Mouse (Mus musculus) liver, adult 2 months (tissue): ENCODE measurements around the gene H2afj. TPM values are rescaled to one million over a fixed set of nuclear protein-coding genes. Genes with fewer than 3 reads are reported as not detected.

Source experiments
- DNase-seq: peaks from one replicate; pipeline ENCODE4 v3.0.0-alpha.2; 2011; ENCODE audit warnings: low read depth, low spot score; ENCODE audit errors: extremely low read depth
- H3K27ac ChIP-seq: fragments of 200-500 bp; replicated peaks from 2 replicates; pipeline ENCODE4 v1.5.1; 2012; ENCODE audit warnings: low read depth, mild to moderate bottlenecking, control low read depth, inconsistent platforms, low read length; ENCODE audit not compliant: insufficient read depth
- H3K27me3 ChIP-seq: fragments of 200-500 bp; 2 replicates; pipeline ENCODE4 v1.6.1; 2012; ENCODE audit warnings: mild to moderate bottlenecking, moderate library complexity, low read length, inconsistent platforms; ENCODE audit not compliant: control insufficient read depth, insufficient read depth
- H3K36me3 ChIP-seq: fragments of 200-500 bp; 2 replicates; pipeline ENCODE4 v1.6.1; 2012; ENCODE audit warnings: low read length, inconsistent platforms; ENCODE audit not compliant: control insufficient read depth, insufficient read depth
- H3K4me1 ChIP-seq: fragments of 200-500 bp; 2 replicates; pipeline ENCODE4 v1.6.1; 2011; ENCODE audit warnings: low read length; ENCODE audit not compliant: control insufficient read depth, insufficient read depth
- H3K4me3 ChIP-seq: fragments of 200-500 bp; 2 replicates; pipeline ENCODE4 v1.5.1; 2011; ENCODE audit warnings: low read depth, mild to moderate bottlenecking, control low read depth, low read length, moderate library complexity; ENCODE audit not compliant: insufficient read depth
- H3K79me2 ChIP-seq: fragments of 200-500 bp; 2 replicates; pipeline ENCODE4 v1.6.1; 2012; ENCODE audit warnings: inconsistent platforms, mild to moderate bottlenecking, low read length, moderate library complexity; ENCODE audit not compliant: control insufficient read depth, insufficient read depth
- H3K9ac ChIP-seq: fragments of 200-500 bp; 2 replicates; pipeline ENCODE4 v1.6.1; 2012; ENCODE audit warnings: low read depth, mild to moderate bottlenecking, control low read depth, inconsistent platforms, low read length
- CTCF ChIP-seq: fragments of 200-500 bp; IDR thresholded peaks from 2 replicates; pipeline ENCODE4 v1.5.1; 2011; ENCODE audit warnings: low read depth, low read length, control low read depth
- POLR2A ChIP-seq: fragments of 200-500 bp; IDR thresholded peaks from 2 replicates; pipeline ENCODE4 v1.6.1; 2011; ENCODE audit warnings: low read length, control low read depth; ENCODE audit not compliant: insufficient read depth; ENCODE audit errors: extremely low read depth
- WGBS: fragments of 180-500 bp; shearing (Covaris S2); methylation state at CpG from one replicate; pipeline ENCODE4 v1.1.7; 2018; 5-methylcytosine and 5-hydroxymethylcytosine counted together
- polyA plus RNA-seq: library from polyadenylated mRNA; depleted of rRNA; stranded (reverse); fragments of >200 nt; gene quantifications from 2 replicates; pipeline ENCODE4 v1.2.3, GENCODE M21; 2012
- total RNA-seq: library from RNA; depleted of rRNA; stranded (reverse); fragments of >200 nt; gene quantifications from 2 replicates; pipeline ENCODE4 v1.2.3, GENCODE M21; 2014

Gene H2afj
- total and polyA plus RNA-seq, 2 experiments: 53.1 to 90.3 TPM

GRCm38 (mm10) chr6:136808631-136809046 is 595 bp downstream of the H2afj start:
- Histone ChIP-seq H3K4me1 (peaks cover 11% of the 10 kb centered on the region), H3K4me3 (peak overlapping the region; percentile 87), H3K9ac (peak overlapping the region; percentile 88), H3K27ac (peak overlapping the region; percentile 69), H3K79me2 (no peaks in the 10 kb centered on the region; the same call in 1 of the 2 replicates), H3K27me3 (no peaks in the 10 kb centered on the region), H3K36me3 (peaks cover 2% of the 10 kb centered on the region; the same call in 1 of the 2 replicates)
- peak; percentile 31 for DNase-seq
- WGBS: under 1% methylated on average over 28 of the region's 28 CpGs
- no peak for TF ChIP-seq CTCF
- 0 out of 2 replicates have a peak, but pooled peaks have one; percentile 12 for TF ChIP-seq POLR2A

DNA sequence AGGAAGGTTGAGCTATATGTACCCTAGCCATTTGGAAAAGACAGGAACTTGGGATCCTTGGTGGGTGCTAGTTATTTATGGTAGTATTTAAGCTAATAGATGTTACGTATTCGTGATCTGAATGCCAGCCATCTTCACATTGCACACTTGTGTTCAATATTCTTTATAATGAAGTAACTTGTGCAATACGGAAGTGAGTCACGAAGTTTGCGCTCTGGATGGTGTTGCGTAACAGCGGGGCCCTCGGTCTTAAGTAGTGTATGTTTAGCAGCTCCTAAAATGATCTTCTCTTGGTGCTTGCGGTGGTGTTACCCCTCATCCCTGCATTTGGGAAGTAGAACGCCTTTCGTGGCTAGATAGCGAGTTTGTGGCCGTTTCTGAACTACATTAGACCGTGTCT is 1.0 kb downstream of the H2afj start:
- Histone ChIP-seq H3K27me3 (no peaks in the 10 kb centered on the region), H3K27ac (peak overlapping the region; percentile 69; the same call in 1 of the 2 replicates), H3K79me2 (no peaks in the 10 kb centered on the region; the same call in 1 of the 2 replicates), H3K36me3 (peaks cover 6% of the 10 kb centered on the region; the same call in 1 of the 2 replicates), H3K4me3 (peak overlapping the region; percentile 87), H3K9ac (peak overlapping the region; percentile 88), H3K4me1 (peaks cover 11% of the 10 kb centered on the region)
- TF ChIP-seq POLR2A: no peak
- peak; percentile 72 for DNase-seq
- 11% methylated on average over 14 of the region's 14 CpGs for WGBS

DNA sequence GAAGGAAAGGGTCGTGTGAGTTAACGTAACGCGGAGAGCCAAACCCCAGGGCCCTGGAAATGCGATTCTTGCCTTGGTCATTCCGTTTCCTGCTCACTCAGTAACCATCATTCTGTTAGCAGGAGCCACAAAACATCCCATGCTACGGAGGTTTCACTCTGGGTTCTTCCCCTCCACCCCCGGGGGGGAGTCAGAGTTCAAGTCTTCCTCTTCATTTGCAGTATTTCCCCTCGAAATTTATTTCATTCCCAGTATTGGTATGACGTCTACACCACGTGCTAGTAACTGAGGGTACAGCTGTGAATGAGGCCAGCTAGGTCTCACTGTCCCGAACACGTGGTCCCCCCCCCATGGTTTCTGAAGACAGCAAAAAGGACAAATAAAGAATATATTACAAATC is 1.6 kb downstream of the H2afj start:
- Histone ChIP-seq H3K4me1 (peaks cover 11% of the 10 kb centered on the region), H3K79me2 (no peaks in the 10 kb centered on the region; the same call in 1 of the 2 replicates), H3K27ac (no peak overlapping the region), H3K27me3 (no peaks in the 10 kb centered on the region), H3K4me3 (no peak overlapping the region), H3K36me3 (peaks cover 8% of the 10 kb centered on the region; the same call in 1 of the 2 replicates), H3K9ac (no peak overlapping the region)
- no peak for TF ChIP-seq POLR2A
- TF ChIP-seq CTCF: no peak
- no peak for DNase-seq
- 67% methylated on average over 13 of the region's 13 CpGs for WGBS

DNA sequence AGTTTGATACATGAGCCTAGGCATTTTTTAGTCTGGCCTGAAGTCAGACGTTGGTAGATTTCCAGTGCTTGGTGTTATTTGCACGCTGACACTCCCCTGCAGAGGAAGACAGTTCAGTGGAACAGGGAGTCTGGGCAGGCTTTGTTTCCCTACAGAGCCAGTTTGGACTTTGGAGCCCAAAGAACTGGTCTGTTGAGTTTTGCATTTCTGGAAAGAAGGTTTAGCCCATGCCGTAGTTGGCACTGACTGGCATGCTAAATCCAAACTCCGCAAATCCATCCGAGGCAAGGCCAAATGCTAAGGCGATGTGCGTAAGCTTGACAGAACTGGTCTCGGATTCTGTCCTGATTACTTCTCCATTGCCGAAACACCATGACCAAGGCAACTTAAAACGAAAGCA is 3.2 kb downstream of the H2afj start:
- Histone ChIP-seq H3K79me2 (no peaks in the 10 kb centered on the region; the same call in 1 of the 2 replicates), H3K4me1 (peaks cover 8% of the 10 kb centered on the region), H3K36me3 (peaks cover 21% of the 10 kb centered on the region), H3K4me3 (no peak overlapping the region), H3K27me3 (no peaks in the 10 kb centered on the region), H3K27ac (no peak overlapping the region), H3K9ac (no peak overlapping the region)
- peak; percentile 71 for DNase-seq
- no peak for TF ChIP-seq CTCF
- TF ChIP-seq POLR2A: no peak
- 76% methylated on average over 10 of the region's 10 CpGs for WGBS

DNA sequence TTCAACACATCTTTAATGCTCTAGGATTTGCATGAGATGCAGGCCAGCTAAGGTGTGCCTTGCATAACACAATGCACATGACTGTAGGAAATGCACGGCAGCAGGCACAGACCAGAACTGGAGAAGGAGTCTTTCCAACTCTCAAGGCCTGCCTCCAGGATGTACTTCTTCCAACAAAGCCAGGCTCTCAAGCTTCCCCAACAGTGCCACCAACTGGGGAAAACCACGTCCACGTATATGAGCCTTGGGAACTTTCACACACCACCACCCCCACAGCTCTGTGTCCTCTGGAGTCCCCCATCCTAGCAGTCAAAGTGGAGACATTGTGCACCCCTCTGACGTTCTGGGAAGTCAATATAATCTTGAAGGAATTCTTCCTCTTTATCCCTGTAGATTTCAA is 5.1 kb downstream of the H2afj start:
- peaks cover 8% of the 10 kb centered on the region for H3K4me1 ChIP-seq
- 61% methylated on average over 4 of the region's 4 CpGs for WGBS
- H3K9ac ChIP-seq: no peak overlapping the region
- peaks cover 35% of the 10 kb centered on the region for H3K36me3 ChIP-seq
- no peak overlapping the region for H3K27ac ChIP-seq
- no peaks in the 10 kb centered on the region; the same call in 1 of the 2 replicates for H3K79me2 ChIP-seq
- H3K27me3 ChIP-seq: no peaks in the 10 kb centered on the region
- H3K4me3 ChIP-seq: no peak overlapping the region
- DNase-seq: no peak
- no peak; the same call in 1 of the 2 replicates for TF ChIP-seq CTCF
- no peak for TF ChIP-seq POLR2A

GRCm38 (mm10) chr6:136815381-136815780 is 7.3 kb downstream of the H2afj start:
- no peak for DNase-seq
- H3K27ac ChIP-seq: no peak overlapping the region
- no peaks in the 10 kb centered on the region for H3K79me2 ChIP-seq
- TF ChIP-seq POLR2A: no peak
- TF ChIP-seq CTCF: no peak
- H3K4me1 ChIP-seq: no peaks in the 10 kb centered on the region
- no peaks in the 10 kb centered on the region for H3K27me3 ChIP-seq
- 92% methylated on average over 7 of the region's 7 CpGs for WGBS
- no peak overlapping the region for H3K4me3 ChIP-seq
- no peak overlapping the region for H3K9ac ChIP-seq
- peaks cover 49% of the 10 kb centered on the region for H3K36me3 ChIP-seq
